22 mouse cellular contexts compared by ENCODE assay signal in the genomic region with DNA sequence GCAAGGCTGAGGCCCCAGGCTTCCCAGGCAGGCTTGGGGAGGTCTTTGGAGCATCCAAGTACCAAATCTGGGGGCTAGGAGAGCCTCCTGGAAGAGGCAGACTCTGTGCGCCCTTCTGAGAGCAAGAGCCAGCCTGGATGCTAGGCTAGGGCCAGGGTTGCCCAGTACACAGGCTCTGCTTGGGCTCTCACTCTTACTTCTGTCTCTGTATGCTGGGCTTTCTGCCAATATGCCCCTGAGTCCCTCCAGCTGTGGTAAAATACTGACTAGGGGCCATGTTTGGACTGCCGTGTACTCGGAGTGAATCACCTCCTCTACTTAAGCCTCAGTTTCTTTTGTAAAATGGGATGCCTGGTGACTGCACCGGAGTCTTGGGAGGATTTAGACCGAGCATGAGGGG. TPM values are rescaled to one million over a fixed set of nuclear protein-coding genes. Genes with fewer than 3 reads are reported as not detected.
DNase-seq lines count a peak whose midpoint lies in the region; ATAC-seq and TF ChIP-seq lines count a peak whose summit lies in the region.
"Had no signal": no experiment of that assay in that cellular context is flagged by ENCODE, and none has a peak within 500 bp of the region (broad histone marks: within the 10 kb centered on the region; RNA-seq: fewer than 3 reads in every experiment).

No protein-coding gene starts in this region.

- intact Hi-C loops in heart, postnatal 10 days (cut with DNase I) = loop anchor here (2.0 to 5.0 kb wide), 4 partner anchors 36 to 276 kb away; a partner anchor contains a TSS

- H3K9me3 ChIP-seq in heart, embryonic 13.5 days = no peaks in the 10 kb centered on the region
- H3K9me3 ChIP-seq in lung, embryonic 16.5 days (ENCODE audit: control insufficient read depth, low read length) = no peaks in the 10 kb centered on the region
- no peaks in the 10 kb centered on the region for H3K9me3 ChIP-seq in E14TG2a.4 (ENCODE audit: low read length)
- no peaks in the 10 kb centered on the region for H3K9me3 ChIP-seq in intestine, postnatal 0 days (ENCODE audit: control insufficient read depth)
- H3K9me3 ChIP-seq in heart, embryonic 10.5 days = no peaks in the 10 kb centered on the region
- H3K9me3 ChIP-seq: forebrain, embryonic 13.5 days; heart, embryonic 12.5 days; hindbrain, embryonic 12.5 days had no signal

- no peak overlapping the region for H3K4me2 ChIP-seq in heart, embryonic 13.5 days
- H3K4me2 ChIP-seq in lung, embryonic 16.5 days (ENCODE audit: low read depth, low read length) = no peak overlapping the region
- H3K4me2 ChIP-seq in intestine, postnatal 0 days (replicated peaks; ENCODE audit: low read depth) = peak overlapping the region; percentile 67
- H3K4me2 ChIP-seq: forebrain, embryonic 13.5 days; heart, embryonic 12.5 days; hindbrain, embryonic 12.5 days had no signal

- ATAC-seq in heart, embryonic 13.5 days (ENCODE audit: extremely low read depth, insufficient number of reproducible peaks, low FRiP score, low TSS enrichment) = no peak
- 0 out of 2 replicates have a peak, but pooled peaks have one; percentile 27 for ATAC-seq in lung, embryonic 16.5 days (ENCODE audit: low read depth)
- ATAC-seq in intestine, postnatal 0 days = no peak
- ATAC-seq: CD4-positive, CD25-positive, alpha-beta regulatory T cell, adult 4 months; forebrain, embryonic 13.5 days; forebrain, postnatal 0 days had no signal

- H3K36me3 ChIP-seq in heart, embryonic 13.5 days = peaks cover 38% of the 10 kb centered on the region
- H3K36me3 ChIP-seq in lung, embryonic 16.5 days (ENCODE audit: control insufficient read depth, insufficient read depth, low read length) = peaks cover 6% of the 10 kb centered on the region; the same call in 1 of the 2 replicates
- peaks cover 48% of the 10 kb centered on the region for H3K36me3 ChIP-seq in E14TG2a.4 (ENCODE audit: insufficient read depth, low read length)
- peaks cover 18% of the 10 kb centered on the region; the same call in 1 of the 2 replicates for H3K36me3 ChIP-seq in intestine, postnatal 0 days (ENCODE audit: control insufficient read depth, insufficient read depth)
- H3K36me3 ChIP-seq in heart, embryonic 10.5 days = peaks cover 38% of the 10 kb centered on the region

- 0 out of 2 replicates have a peak overlapping the region, but pooled peaks have one; percentile 7 for H3K9ac ChIP-seq in heart, embryonic 13.5 days
- H3K9ac ChIP-seq in lung, embryonic 16.5 days (ENCODE audit: low read length) = no peak overlapping the region
- no peak overlapping the region for H3K9ac ChIP-seq in intestine, postnatal 0 days (ENCODE audit: low read depth, low read length)
- H3K9ac ChIP-seq: forebrain, embryonic 13.5 days; forebrain, postnatal 0 days; hindbrain, embryonic 12.5 days had no signal

- no peak overlapping the region for H3K27ac ChIP-seq in heart, embryonic 13.5 days (replicated peaks)
- peak overlapping the region; percentile 3; the same call in 1 of the 2 replicates for H3K27ac ChIP-seq in lung, embryonic 16.5 days (ENCODE audit: low read length)
- peak overlapping the region; percentile 28; the same call in 1 of the 2 replicates for H3K27ac ChIP-seq in intestine, postnatal 0 days (ENCODE audit: low read depth, low read length)
- H3K27ac ChIP-seq in heart, embryonic 10.5 days = no peak overlapping the region
- H3K27ac ChIP-seq: forebrain, embryonic 13.5 days; heart, adult 2 months; hindbrain, embryonic 12.5 days had no signal

- TF ChIP-seq CTCF in lung, adult 2 months (IDR thresholded peaks at IDR 0.05; ENCODE audit: insufficient read depth, low read length) = no peak
- TF ChIP-seq CTCF in E14TG2a.4 (conservative IDR thresholded peaks at IDR 0.05; ENCODE audit: low read length) = no peak
- no peak for TF ChIP-seq CTCF in intestine, postnatal 0 days (IDR thresholded peaks at IDR 0.05; ENCODE audit: low read depth)

- WGBS in heart, embryonic 13.5 days = 65% methylated on average over 5 of the region's 5 CpGs
- 70% methylated on average over 5 of the region's 5 CpGs for WGBS in lung, embryonic 16.5 days
- 69% methylated on average over 5 of the region's 5 CpGs for WGBS in lung, adult 2 months
- WGBS in intestine, postnatal 0 days = 63% methylated on average over 5 of the region's 5 CpGs
- 90% methylated on average over 5 of the region's 5 CpGs for WGBS in heart, embryonic 10.5 days

- DNase-seq in heart, postnatal 10 days = no peak
- no peak for DNase-seq in lung, adult 2 months
- DNase-seq in kidney, postnatal 4 days = no peak
- DNase-seq in heart, embryonic 10.5 days (ENCODE audit: low spot score) = no peak
- DNase-seq: adrenal gland, adult 2 months; adrenal gland, postnatal 25 days; B cell, adult 2 months; cerebellum, adult 18-20 months; cerebellum, adult 9-11 months; cerebellum, postnatal 36 days; forebrain, postnatal 0 days; gastrocnemius, postnatal 14 days; heart, adult 2 months; heart, postnatal 4 days had no signal

- H3K4me1 ChIP-seq in heart, embryonic 13.5 days = peaks cover 34% of the 10 kb centered on the region
- peaks cover 25% of the 10 kb centered on the region for H3K4me1 ChIP-seq in lung, embryonic 16.5 days (replicated peaks; ENCODE audit: control insufficient read depth, insufficient read depth, low read length)
- H3K4me1 ChIP-seq in lung, adult 2 months (ENCODE audit: control insufficient read depth, insufficient read depth, low read length) = peaks cover 5% of the 10 kb centered on the region; the same call in 1 of the 2 replicates
- H3K4me1 ChIP-seq in E14TG2a.4 (replicated peaks; ENCODE audit: low read depth, low read length) = peaks cover 87% of the 10 kb centered on the region
- H3K4me1 ChIP-seq in intestine, postnatal 0 days (replicated peaks; ENCODE audit: control insufficient read depth, insufficient read depth, low read length) = peaks cover 6% of the 10 kb centered on the region; the same call in 1 of the 2 replicates
- peaks cover 22% of the 10 kb centered on the region for H3K4me1 ChIP-seq in heart, embryonic 10.5 days

- no peaks in the 10 kb centered on the region for H3K27me3 ChIP-seq in heart, embryonic 13.5 days (replicated peaks)
- H3K27me3 ChIP-seq in lung, embryonic 16.5 days (ENCODE audit: control insufficient read depth, insufficient read depth, low read depth, low read length) = no peaks in the 10 kb centered on the region
- no peaks in the 10 kb centered on the region for H3K27me3 ChIP-seq in E14TG2a.4 (ENCODE audit: insufficient read depth, low read length)
- no peaks in the 10 kb centered on the region for H3K27me3 ChIP-seq in intestine, postnatal 0 days (replicated peaks; ENCODE audit: control insufficient read depth, insufficient read depth, low read length)
- no peaks in the 10 kb centered on the region for H3K27me3 ChIP-seq in heart, embryonic 10.5 days (ENCODE audit: insufficient read depth, poor library complexity, severe bottlenecking)
- H3K27me3 ChIP-seq: heart, embryonic 12.5 days had no signal

- no peak for TF ChIP-seq POLR2A in lung, adult 2 months (IDR thresholded peaks at IDR 0.05; ENCODE audit: borderline replicate concordance, extremely low read depth, low read depth, low read length)

- no peak overlapping the region for H3K4me3 ChIP-seq in heart, embryonic 13.5 days
- no peak overlapping the region for H3K4me3 ChIP-seq in lung, embryonic 16.5 days (ENCODE audit: low read length)
- no peak overlapping the region for H3K4me3 ChIP-seq in lung, adult 2 months (replicated peaks; ENCODE audit: extremely low read depth, low read depth, low read length)
- H3K4me3 ChIP-seq in E14TG2a.4 (replicated peaks; ENCODE audit: low read length) = 0 out of 2 replicates have a peak overlapping the region, but pooled peaks have one; percentile 26
- H3K4me3 ChIP-seq in intestine, postnatal 0 days (ENCODE audit: low read depth, low read length) = no peak overlapping the region
- no peak overlapping the region for H3K4me3 ChIP-seq in heart, embryonic 10.5 days
- H3K4me3 ChIP-seq: forebrain, embryonic 13.5 days; heart, adult 2 months; heart, embryonic 12.5 days; hindbrain, embryonic 12.5 days had no signal

RNA-seq across cellular contexts. Expression of a gene that starts 2.3 kb away (rescaled TPM):
- polyA plus RNA-seq in heart, embryonic 13.5 days (2015; fragmentation: Nextera tagmentation; extraction: Ambion mirVana) = 5.7 and 7.3 TPM in 2 replicates
- total RNA-seq in heart, postnatal 10 days (2021) = 1 to 10 TPM; 2.6 to 3.5 TPM
- 21.9 and 32.5 TPM in 2 replicates for polyA plus RNA-seq in lung, embryonic 16.5 days (2015; fragmentation: Nextera tagmentation; extraction: Ambion mirVana)
- 7.9 and 12.6 TPM in 2 replicates for polyA plus RNA-seq in lung, adult 2 months (2012; rRNA removed)
- polyA plus RNA-seq in intestine, postnatal 0 days (2015; fragmentation: Nextera tagmentation; extraction: Ambion mirVana) = 836 and 862 TPM in 2 replicates
- 8.2 and 9.7 TPM in 2 replicates for polyA plus RNA-seq in heart, embryonic 10.5 days (2016; fragmentation: Nextera tagmentation; extraction: Ambion mirVana)
- total RNA-seq: forebrain, postnatal 0 days had no signal

RNA-seq across cellular contexts. Expression of a gene that starts 7.9 kb away (rescaled TPM):
- 107 and 117 TPM in 2 replicates for polyA plus RNA-seq in heart, embryonic 13.5 days (2015; fragmentation: Nextera tagmentation; extraction: Ambion mirVana)
- 10 to 100 TPM; 72.9 to 75.1 TPM for total RNA-seq in heart, postnatal 10 days (2021)
- polyA plus RNA-seq in lung, embryonic 16.5 days (2015; fragmentation: Nextera tagmentation; extraction: Ambion mirVana) = 126 and 136 TPM in 2 replicates
- polyA plus RNA-seq in lung, adult 2 months (2012; rRNA removed) = 182 and 190 TPM in 2 replicates
- 40.6 and 41.7 TPM in 2 replicates for polyA plus RNA-seq in intestine, postnatal 0 days (2015; fragmentation: Nextera tagmentation; extraction: Ambion mirVana)
- polyA plus RNA-seq in heart, embryonic 10.5 days (2016; fragmentation: Nextera tagmentation; extraction: Ambion mirVana) = 126 and 131 TPM in 2 replicates

RNA-seq across cellular contexts. Expression of a gene that starts 13.7 kb away (rescaled TPM):
- polyA plus RNA-seq in heart, embryonic 13.5 days (2015; fragmentation: Nextera tagmentation; extraction: Ambion mirVana) = 1.6 and 1.7 TPM in 2 replicates
- total RNA-seq in heart, postnatal 10 days (2021) = 1 to 10 TPM; 4.2 to 5.8 TPM
- 1.6 and 2.9 TPM in 2 replicates for polyA plus RNA-seq in lung, embryonic 16.5 days (2015; fragmentation: Nextera tagmentation; extraction: Ambion mirVana)
- polyA plus RNA-seq in lung, adult 2 months (2012; rRNA removed) = 30.6 and 41.5 TPM in 2 replicates
- polyA plus RNA-seq in intestine, postnatal 0 days (2015; fragmentation: Nextera tagmentation; extraction: Ambion mirVana) = 1.5 and 1.8 TPM in 2 replicates
- polyA plus RNA-seq in heart, embryonic 10.5 days (2016; fragmentation: Nextera tagmentation; extraction: Ambion mirVana) = 1.7 and 2.4 TPM in 2 replicates

RNA-seq across cellular contexts. Expression of a gene that starts 32.2 kb away (rescaled TPM):
- 0.41 and 0.42 TPM in 2 replicates for polyA plus RNA-seq in heart, embryonic 13.5 days (2015; fragmentation: Nextera tagmentation; extraction: Ambion mirVana)
- total RNA-seq in heart, postnatal 10 days (2021) = under 1 TPM; 0.45 to 0.67 TPM
- 1.1 and 1.7 TPM in 2 replicates for polyA plus RNA-seq in lung, embryonic 16.5 days (2015; fragmentation: Nextera tagmentation; extraction: Ambion mirVana)
- polyA plus RNA-seq in lung, adult 2 months (2012; rRNA removed) = 3.4 and 3.9 TPM in 2 replicates
- polyA plus RNA-seq in intestine, postnatal 0 days (2015; fragmentation: Nextera tagmentation; extraction: Ambion mirVana) = 0.21 and 0.22 TPM in 2 replicates
- 0.14 and 0.59 TPM in 2 replicates for polyA plus RNA-seq in heart, embryonic 10.5 days (2016; fragmentation: Nextera tagmentation; extraction: Ambion mirVana)

RNA-seq across cellular contexts. Expression of a gene that starts 35.7 kb away (rescaled TPM):
- 111 and 116 TPM in 2 replicates for polyA plus RNA-seq in heart, embryonic 13.5 days (2015; fragmentation: Nextera tagmentation; extraction: Ambion mirVana)
- total RNA-seq in heart, postnatal 10 days (2021) = 10 to 100 TPM; 53.3 to 62.7 TPM
- polyA plus RNA-seq in lung, embryonic 16.5 days (2015; fragmentation: Nextera tagmentation; extraction: Ambion mirVana) = 309 and 317 TPM in 2 replicates
- 317 and 391 TPM in 2 replicates for polyA plus RNA-seq in lung, adult 2 months (2012; rRNA removed)
- polyA plus RNA-seq in intestine, postnatal 0 days (2015; fragmentation: Nextera tagmentation; extraction: Ambion mirVana) = 685 and 722 TPM in 2 replicates
- 32.4 and 63.4 TPM in 2 replicates for polyA plus RNA-seq in heart, embryonic 10.5 days (2016; fragmentation: Nextera tagmentation; extraction: Ambion mirVana)

Comparison
In these comparisons a context has a peak if more than half of its experiments do, and no peak if none do; other contexts are left out.
1. H3K27ac ChIP-seq: peak in lung, embryonic 16.5 days (single experiment) and intestine, postnatal 0 days (single experiment); none in heart, embryonic 13.5 days (single experiment) and heart, embryonic 10.5 days (single experiment).
2. RNA of a gene that starts 2.3 kb away (polyA plus RNA-seq): 836 to 862 TPM in intestine, postnatal 0 days; 21.9 to 32.5 TPM in lung, embryonic 16.5 days, 8.2 to 9.7 TPM in heart, embryonic 10.5 days, 7.9 to 12.6 TPM in lung, adult 2 months and 5.7 to 7.3 TPM in heart, embryonic 13.5 days; every median in the first group is over 10 times any median in the second.